12 mouse cellular contexts compared by ENCODE assay signal in the genomic region with DNA sequence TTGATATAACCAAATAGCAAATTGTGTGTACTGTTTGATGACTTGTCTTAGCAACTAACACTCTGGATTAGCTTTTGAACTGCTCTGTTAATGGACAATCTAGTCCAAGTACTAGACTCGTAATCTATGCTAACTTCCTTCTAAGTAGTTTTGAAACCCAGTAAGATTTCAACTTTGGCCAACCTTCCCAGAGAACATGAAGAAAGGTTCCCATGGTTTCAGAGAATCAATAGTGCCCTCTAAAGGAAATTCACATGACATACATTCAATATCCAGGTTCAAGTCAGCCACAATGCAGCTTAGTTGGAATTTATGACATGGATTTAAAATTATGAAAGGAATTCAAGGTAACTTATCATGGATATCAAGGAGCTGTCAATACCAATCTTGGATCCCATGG.
DNase-seq lines count a peak whose midpoint lies in the region; ATAC-seq and TF ChIP-seq lines count a peak whose summit lies in the region.
"Had no signal": no experiment of that assay in that cellular context is flagged by ENCODE, and none has a peak within 500 bp of the region (broad histone marks: within the 10 kb centered on the region; RNA-seq: fewer than 3 reads in every experiment).

No protein-coding gene starts in this region.

- no peak overlapping the region for H3K27ac ChIP-seq in hindbrain, postnatal 0 days
- no peak overlapping the region for H3K27ac ChIP-seq in hindbrain, embryonic 10.5 days
- H3K27ac ChIP-seq in midbrain, embryonic 14.5 days (replicated peaks; ENCODE audit: low read depth, low read length): no peak overlapping the region
- H3K27ac ChIP-seq in midbrain, embryonic 13.5 days: no peak overlapping the region
- H3K27ac ChIP-seq: limb, embryonic 12.5 days had no signal

- TF ChIP-seq CTCF in hindbrain, postnatal 0 days (IDR thresholded peaks at IDR 0.05; ENCODE audit: low read depth): peak; percentile 60

- no peak for ATAC-seq in hindbrain, postnatal 0 days
- no peak for ATAC-seq in midbrain, embryonic 14.5 days (ENCODE audit: low FRiP score, low TSS enrichment)
- ATAC-seq in midbrain, embryonic 13.5 days: no peak
- 0 out of 2 replicates have a peak, but pooled peaks have one; percentile 27 for ATAC-seq in common myeloid progenitor, adult 5-6 weeks (replicated peaks; ENCODE audit: low read depth, poor library complexity, severe bottlenecking)
- no peak for ATAC-seq in CD4-positive, CD25-positive, alpha-beta regulatory T cell, adult 4 months

- no peak overlapping the region for H3K9ac ChIP-seq in hindbrain, postnatal 0 days (replicated peaks; ENCODE audit: low read length)
- H3K9ac ChIP-seq in midbrain, embryonic 14.5 days (replicated peaks; ENCODE audit: low read length): no peak overlapping the region
- H3K9ac ChIP-seq in midbrain, embryonic 13.5 days (replicated peaks): no peak overlapping the region
- H3K9ac ChIP-seq: limb, embryonic 12.5 days had no signal

- H3K36me3 ChIP-seq in hindbrain, postnatal 0 days (ENCODE audit: insufficient read depth, low read length): no peaks in the 10 kb centered on the region
- H3K36me3 ChIP-seq in hindbrain, embryonic 10.5 days: no peaks in the 10 kb centered on the region
- H3K36me3 ChIP-seq in midbrain, embryonic 14.5 days (ENCODE audit: control insufficient read depth, insufficient read depth, low read length): no peaks in the 10 kb centered on the region
- no peaks in the 10 kb centered on the region for H3K36me3 ChIP-seq in midbrain, embryonic 13.5 days
- H3K36me3 ChIP-seq: limb, embryonic 12.5 days had no signal

- no peak overlapping the region for H3K4me3 ChIP-seq in hindbrain, postnatal 0 days (ENCODE audit: low read length)
- H3K4me3 ChIP-seq in hindbrain, embryonic 10.5 days: no peak overlapping the region
- H3K4me3 ChIP-seq in midbrain, embryonic 14.5 days (replicated peaks; ENCODE audit: low read depth, low read length): no peak overlapping the region
- no peak overlapping the region for H3K4me3 ChIP-seq in midbrain, embryonic 13.5 days (replicated peaks)
- H3K4me3 ChIP-seq: erythroblast, embryonic 14.5 days; limb, embryonic 12.5 days had no signal

- no peak overlapping the region for H3K4me2 ChIP-seq in hindbrain, postnatal 0 days (ENCODE audit: low read depth, low read length)
- no peak overlapping the region for H3K4me2 ChIP-seq in midbrain, embryonic 14.5 days (ENCODE audit: low read length)
- no peak overlapping the region for H3K4me2 ChIP-seq in midbrain, embryonic 13.5 days (replicated peaks)
- H3K4me2 ChIP-seq: limb, embryonic 12.5 days had no signal

- H3K9me3 ChIP-seq in hindbrain, postnatal 0 days (ENCODE audit: low read length): no peaks in the 10 kb centered on the region
- H3K9me3 ChIP-seq in hindbrain, embryonic 10.5 days: no peaks in the 10 kb centered on the region
- no peaks in the 10 kb centered on the region for H3K9me3 ChIP-seq in midbrain, embryonic 14.5 days (ENCODE audit: control insufficient read depth, low read length)
- no peaks in the 10 kb centered on the region for H3K9me3 ChIP-seq in midbrain, embryonic 13.5 days
- H3K9me3 ChIP-seq: limb, embryonic 12.5 days had no signal

- 55% methylated on average over 1 of the region's 1 CpGs for WGBS in hindbrain, postnatal 0 days
- 75% methylated on average over 1 of the region's 1 CpGs for WGBS in hindbrain, embryonic 10.5 days
- WGBS in midbrain, embryonic 14.5 days: 63% methylated on average over 1 of the region's 1 CpGs
- WGBS in midbrain, embryonic 13.5 days: 44% methylated on average over 1 of the region's 1 CpGs

- DNase-seq in hindbrain, postnatal 0 days (ENCODE audit: low spot score): peak; percentile 65
- DNase-seq in hindbrain, embryonic 10.5 days (ENCODE audit: low spot score): no peak
- peak; percentile 71 for DNase-seq in midbrain, embryonic 14.5 days
- no peak for DNase-seq in spleen, adult 18-20 months
- DNase-seq: adrenal gland, postnatal 10 days; cerebellum, adult 18-20 months; gastrocnemius, postnatal 14 days had no signal

- no peaks in the 10 kb centered on the region for H3K4me1 ChIP-seq in hindbrain, postnatal 0 days (ENCODE audit: insufficient read depth, low read length)
- H3K4me1 ChIP-seq in hindbrain, embryonic 10.5 days (replicated peaks): no peaks in the 10 kb centered on the region
- H3K4me1 ChIP-seq in midbrain, embryonic 14.5 days (ENCODE audit: control insufficient read depth, insufficient read depth, low read length): no peaks in the 10 kb centered on the region
- no peaks in the 10 kb centered on the region; the same call in 1 of the 2 replicates for H3K4me1 ChIP-seq in midbrain, embryonic 13.5 days (replicated peaks)
- H3K4me1 ChIP-seq: limb, embryonic 12.5 days had no signal

- H3K27me3 ChIP-seq in hindbrain, postnatal 0 days (ENCODE audit: insufficient read depth, low read length): no peaks in the 10 kb centered on the region
- no peaks in the 10 kb centered on the region for H3K27me3 ChIP-seq in hindbrain, embryonic 10.5 days (ENCODE audit: insufficient read depth, poor library complexity, severe bottlenecking)
- H3K27me3 ChIP-seq in midbrain, embryonic 14.5 days (ENCODE audit: control insufficient read depth, insufficient read depth, low read length): no peaks in the 10 kb centered on the region
- no peaks in the 10 kb centered on the region for H3K27me3 ChIP-seq in midbrain, embryonic 13.5 days
- H3K27me3 ChIP-seq: limb, embryonic 12.5 days had no signal

Comparison
In these comparisons a context has a peak if more than half of its experiments do, and no peak if none do; other contexts are left out.
1. DNase-seq: peak in hindbrain, postnatal 0 days (single experiment) and midbrain, embryonic 14.5 days (single experiment); none in hindbrain, embryonic 10.5 days (single experiment) and spleen, adult 18-20 months (0 of 2).